Mouse (Mus musculus) liver, embryonic 14.5 days (tissue): ENCODE data around the gene Map7d1. TPM values are rescaled to one million over a fixed set of nuclear protein-coding genes. Genes with fewer than 3 reads are reported as not detected.

Experiments
- ATAC-seq: fragments of 200-750 bp; cut with Nextera tagmentation; 2 replicates; pipeline ENCODE4 v1.8.0; 2017; ENCODE audit warnings: moderate number of reproducible peaks, mild to moderate bottlenecking, moderate library complexity; ENCODE audit not compliant: insufficient read depth
- DNase-seq, 3 experiments: peaks; one replicate each; pipeline ENCODE4 v3.0.0-alpha.2; 2012 to 2013; ENCODE audit warnings: low read depth in 3 of 3, low spot score in 3 of 3
- H3K27ac ChIP-seq: fragments of 300-500 bp; sonication (generic); 2 replicates; pipeline ENCODE4 v1.5.1; 2014; ENCODE audit warnings: moderate library complexity, mild to moderate bottlenecking, control low read depth, inconsistent platforms
- H3K27me3 ChIP-seq: fragments of 300-500 bp; sonication (generic); 2 replicates; pipeline ENCODE4 v1.6.1; 2014; ENCODE audit warnings: mild to moderate bottlenecking, low read length, moderate library complexity; ENCODE audit not compliant: control insufficient read depth, insufficient read depth
- H3K36me3 ChIP-seq: fragments of 300-500 bp; sonication (generic); replicated peaks from 2 replicates; pipeline ENCODE4 v1.6.1; 2014; ENCODE audit warnings: low read depth; ENCODE audit not compliant: control insufficient read depth, insufficient read depth
- H3K4me1 ChIP-seq, 2 experiments: fragments of 200-500 bp in 1 of 2; fragments of 300-500 bp in 1 of 2; sonication (generic) in 1 of 2; replicated peaks; 2 replicates each; pipeline ENCODE4 v1.6.1; 2012 to 2014; ENCODE audit warnings: antibody characterized with exemption in 1 of 2, inconsistent platforms in 1 of 2, low read length in 1 of 2; ENCODE audit not compliant: control insufficient read depth in 2 of 2, insufficient read depth in 2 of 2
- H3K4me2 ChIP-seq: fragments of 300-500 bp; sonication (generic); 2 replicates; pipeline ENCODE4 v1.6.1; 2014; ENCODE audit warnings: low read depth, mild to moderate bottlenecking, control low read depth, moderate library complexity
- H3K4me3 ChIP-seq, 2 experiments: fragments of 200-500 bp in 1 of 2; fragments of 300-500 bp in 1 of 2; sonication (generic) in 1 of 2; 2 replicates each; pipeline ENCODE4 v1.5.1; 2012 to 2014; ENCODE audit warnings: low read depth in 2 of 2, low read length in 2 of 2, mild to moderate bottlenecking in 2 of 2, control low read depth in 1 of 2, inconsistent platforms in 1 of 2, moderate library complexity in 1 of 2; ENCODE audit not compliant: insufficient read depth in 1 of 2
- H3K9ac ChIP-seq: fragments of 300-500 bp; sonication (generic); replicated peaks from 2 replicates; pipeline ENCODE4 v1.6.1; 2014; ENCODE audit warnings: mild to moderate bottlenecking, control low read depth, moderate library complexity
- H3K9me3 ChIP-seq: fragments of 300-500 bp; sonication (generic); 2 replicates; pipeline ENCODE4 v1.6.1; 2016; ENCODE audit warnings: low read length, mixed read lengths; ENCODE audit not compliant: control insufficient read depth
- CTCF ChIP-seq: IDR thresholded peaks from 2 replicates; pipeline ENCODE4 v1.5.1; 2016; ENCODE audit warnings: antibody characterized with exemption, low read depth, control low read depth
- EP300 ChIP-seq: IDR thresholded peaks from 2 replicates; pipeline ENCODE4 v1.6.1; 2016; ENCODE audit warnings: antibody characterized with exemption, low read depth
- WGBS: fragments of 180-500 bp; shearing (Covaris S2); extraction: QIAGEN DNeasy Blood & Tissue Kit; methylation state at CpG from one replicate; pipeline ENCODE4 v1.1.7; 2014; ENCODE audit not compliant: insufficient replicate concordance; 5-methylcytosine and 5-hydroxymethylcytosine counted together
- polyA plus RNA-seq, 2 experiments: library from polyadenylated mRNA; depleted of rRNA in 1 of 2; stranded (reverse) in 1 of 2; unstranded in 1 of 2; fragments of >200 nt; fragmentation: Nextera tagmentation in 1 of 2; extraction: Ambion mirVana in 1 of 2; gene quantifications; 2 replicates each; pipeline versions ENCODE4 v1.2.1 to v1.2.3; 2012 to 2014

Gene Map7d1
- polyA plus RNA-seq, 2 experiments, result 4.9 to 9.4 TPM

DNA sequence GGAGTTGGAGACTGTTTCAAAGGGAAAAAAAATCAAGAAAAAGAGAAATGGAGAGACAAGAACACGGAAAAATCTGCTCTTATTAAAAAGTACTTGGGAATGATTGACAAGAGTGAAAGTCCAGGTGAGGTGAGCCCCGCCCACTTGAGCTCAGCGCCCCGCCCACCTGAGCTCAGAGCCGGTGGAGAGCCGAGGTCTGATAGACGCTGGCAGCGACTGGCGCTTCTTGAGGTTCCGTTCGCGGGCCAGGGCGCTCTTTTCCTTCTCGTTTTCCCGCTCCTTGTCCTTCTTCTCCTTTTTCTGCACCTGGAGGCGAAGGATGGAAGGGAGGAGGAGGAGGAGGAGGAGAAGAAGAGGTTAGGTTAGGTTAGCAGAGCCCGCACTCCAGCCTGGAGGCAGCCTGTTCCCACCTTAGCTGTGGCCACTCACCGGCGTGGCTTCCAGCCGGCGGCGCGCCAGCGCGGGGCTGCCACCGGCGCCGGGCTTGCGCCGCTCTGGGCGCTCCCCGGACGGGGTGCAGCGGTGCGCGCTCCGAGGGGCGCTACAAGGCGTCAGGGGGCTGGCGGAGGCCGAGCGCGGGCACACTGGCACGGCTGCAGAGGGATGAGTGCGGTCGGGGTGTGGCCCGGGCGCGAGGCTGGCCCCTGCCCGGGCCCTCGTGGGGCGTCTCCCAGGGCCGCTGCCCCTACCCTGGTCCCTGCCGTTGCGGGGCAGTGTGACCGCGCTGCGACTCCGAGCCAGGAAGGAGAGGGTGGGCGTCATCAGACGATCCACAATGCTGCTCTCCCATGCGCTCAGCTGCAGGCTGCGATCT lies 19.5 kb downstream of the Map7d1 start:
- H3K4me2 ChIP-seq, result no peak overlapping the region
- ATAC-seq (0 out of 2 replicates have a peak, but pooled peaks have one; percentile 15), DNase-seq (no peak)
- H3K9ac ChIP-seq, result no peak overlapping the region
- H3K36me3 ChIP-seq, result no peaks in the 10 kb centered on the region
- TF ChIP-seq EP300 (no peak), CTCF (no peak)
- no peaks in the 10 kb centered on the region for H3K9me3 ChIP-seq
- no peaks in the 10 kb centered on the region for H3K4me1 ChIP-seq
- H3K27ac ChIP-seq, result no peak overlapping the region
- no peaks in the 10 kb centered on the region for H3K27me3 ChIP-seq
- WGBS, result 80% methylated on average over 62 of the region's 63 CpGs
- H3K4me3 ChIP-seq, result no peak overlapping the region

- 47% methylated on average over 10 of the region's 10 CpGs for WGBS
- H3K4me2 ChIP-seq, result no peak overlapping the region
Observed at GRCm38 (mm10) chr4:126235191-126235590, 21.0 kb downstream of the Map7d1 start.

DNA sequence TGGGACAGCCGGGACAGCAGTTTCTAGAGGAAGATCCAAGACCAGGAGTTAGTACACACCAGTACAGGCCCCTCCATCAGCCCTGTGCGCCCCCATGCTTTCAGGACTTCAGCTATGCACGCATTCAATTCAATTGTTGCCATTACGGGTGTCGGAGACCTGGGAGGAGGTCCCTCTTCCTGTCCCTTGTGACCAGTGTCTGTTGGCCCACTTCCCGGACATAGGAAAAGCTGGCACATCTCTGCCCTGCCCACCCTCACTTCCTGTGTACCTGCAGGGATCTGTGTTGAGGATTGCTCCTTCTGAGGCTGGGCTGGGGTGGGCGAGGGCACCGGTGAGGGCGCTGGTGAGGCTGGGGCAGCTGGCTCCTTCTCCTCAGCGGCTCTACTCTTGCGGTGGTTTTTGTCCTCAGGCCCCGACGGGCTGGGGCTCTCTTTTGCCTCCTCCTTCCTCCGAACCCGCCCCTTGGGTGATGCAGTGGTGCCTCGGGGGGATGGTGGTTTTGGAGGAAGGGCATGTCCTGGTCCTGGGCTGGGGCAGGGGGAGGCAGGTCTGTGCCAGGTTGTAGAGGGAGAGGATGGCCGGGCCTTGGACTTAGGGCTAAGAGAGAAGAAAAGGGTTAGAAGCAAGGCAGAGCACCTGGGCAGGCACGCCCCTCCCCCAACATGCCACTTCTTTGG lies 21.5 kb downstream of the Map7d1 start:
- WGBS, result 78% methylated on average over 18 of the region's 18 CpGs
- no peak for ATAC-seq
- H3K9ac ChIP-seq, result no peak overlapping the region
- H3K4me1 ChIP-seq, result no peaks in the 10 kb centered on the region
- DNase-seq, result no peak
- H3K4me2 ChIP-seq, result no peak overlapping the region
- no peaks in the 10 kb centered on the region for H3K27me3 ChIP-seq
- H3K4me3 ChIP-seq, result no peak overlapping the region
- TF ChIP-seq EP300, result no peak
- no peak for TF ChIP-seq CTCF
- no peaks in the 10 kb centered on the region for H3K36me3 ChIP-seq
- no peaks in the 10 kb centered on the region for H3K9me3 ChIP-seq
- no peak overlapping the region for H3K27ac ChIP-seq

More at GRCm38 (mm10) chr4:126235191-126235590, 21.0 kb downstream of the Map7d1 start:
- H3K4me1 ChIP-seq, result no peaks in the 10 kb centered on the region
- TF ChIP-seq EP300 (no peak), CTCF (no peak)
- H3K9ac ChIP-seq, result no peak overlapping the region
- ATAC-seq, result no peak
- H3K9me3 ChIP-seq, result no peaks in the 10 kb centered on the region
- H3K4me3 ChIP-seq, result no peak overlapping the region
- H3K36me3 ChIP-seq, result no peaks in the 10 kb centered on the region
- DNase-seq, result no peak
- H3K27me3 ChIP-seq, result no peaks in the 10 kb centered on the region
- H3K27ac ChIP-seq, result no peak overlapping the region

DNA sequence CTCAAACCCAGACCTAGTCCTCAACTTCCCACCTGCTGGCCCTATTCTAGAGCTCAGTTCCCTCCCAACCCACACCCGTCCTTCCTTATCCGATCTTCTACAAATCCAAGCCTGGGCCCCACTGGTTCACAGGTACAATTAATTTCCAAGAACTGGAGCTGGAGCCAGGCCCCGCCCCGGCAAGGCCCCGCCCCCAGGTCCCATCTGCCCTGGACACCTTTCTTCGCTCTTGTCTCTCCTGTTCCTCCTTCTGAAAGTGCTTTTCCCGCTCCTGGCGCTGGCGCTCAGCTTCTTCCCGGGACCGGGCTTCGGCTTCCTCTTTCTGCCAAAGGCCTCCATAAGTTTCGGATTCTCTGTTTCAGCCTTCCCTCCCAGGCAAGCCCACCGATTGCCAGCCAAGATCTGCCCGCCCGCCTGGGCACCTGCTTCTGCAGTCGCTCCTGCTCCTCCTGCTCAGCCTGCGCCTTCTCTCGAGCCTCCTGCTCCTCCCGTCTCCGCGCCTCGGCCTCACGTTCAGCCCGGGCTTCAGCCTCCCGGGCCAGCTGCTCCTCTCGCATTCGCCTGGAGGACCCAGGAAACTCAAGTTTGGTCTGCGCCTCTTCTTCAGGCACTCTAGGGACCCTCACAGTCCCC lies 22.4 kb downstream of the Map7d1 start:
- H3K27me3 ChIP-seq, result no peaks in the 10 kb centered on the region
- no peak overlapping the region for H3K9ac ChIP-seq
- no peaks in the 10 kb centered on the region for H3K4me1 ChIP-seq
- no peak for ATAC-seq
- WGBS, result 85% methylated on average over 29 of the region's 29 CpGs
- H3K9me3 ChIP-seq, result no peaks in the 10 kb centered on the region
- H3K27ac ChIP-seq, result no peak overlapping the region
- H3K4me3 ChIP-seq, result no peak overlapping the region
- no peak overlapping the region for H3K4me2 ChIP-seq
- TF ChIP-seq CTCF (no peak), EP300 (no peak)
- no peaks in the 10 kb centered on the region for H3K36me3 ChIP-seq
- DNase-seq, result no peak

GRCm38 (mm10) chr4:126229900-126230299 lies 26.2 kb downstream of the Map7d1 start:
- Histone ChIP-seq H3K27me3 (peaks cover 5% of the 10 kb centered on the region; the same call in 1 of the 2 replicates), H3K4me3 (no peak overlapping the region), H3K4me2 (no peak overlapping the region), H3K27ac (no peak overlapping the region), H3K4me1 (0 out of 4 replicates have a peak, but pooled peaks cover 0 to 1% of the 10 kb centered on the region in 2 experiments), H3K36me3 (no peaks in the 10 kb centered on the region), H3K9ac (no peak overlapping the region), H3K9me3 (no peaks in the 10 kb centered on the region)
- DNase-seq, result no peak
- TF ChIP-seq CTCF (no peak), EP300 (no peak)
- ATAC-seq, result no peak
- WGBS, result 57% methylated on average over 7 of the region's 7 CpGs
